Mouse (Mus musculus): ENCODE measurements around the gene Mosmo. TPM values are rescaled to one million over a fixed set of nuclear protein-coding genes. Genes with fewer than 3 reads are reported as not detected.
"Not testable (repeated sequence)": the region's sequence is repeated elsewhere in the genome, so short reads cannot be mapped to it uniquely, and the experiment has no call there.

Mosmo gene
- polyA plus RNA-seq, 2 experiments from 2014 or later, result 5.8 to 7.8 TPM

DNA sequence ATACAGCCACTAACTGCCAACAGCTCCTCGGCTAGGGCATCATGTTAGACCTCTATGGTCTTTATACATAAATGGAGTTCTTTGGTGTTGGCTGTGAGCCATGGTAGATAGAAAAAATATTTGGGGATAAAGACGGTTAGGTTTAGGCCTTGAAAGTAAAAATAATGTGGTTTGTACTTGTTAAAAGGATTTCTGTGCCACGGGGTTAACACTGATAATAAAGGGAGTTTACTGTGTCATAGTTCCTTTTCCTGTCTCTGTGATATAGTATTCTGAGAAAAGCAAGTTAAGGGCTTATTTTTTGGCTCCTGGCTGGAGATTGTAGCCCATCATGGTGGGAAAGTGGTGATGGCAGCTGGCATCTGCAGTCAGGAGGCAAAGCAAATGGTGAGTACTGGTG is 26.5 kb downstream of the Mosmo start:
- ATAC-seq, result no peak

DNA sequence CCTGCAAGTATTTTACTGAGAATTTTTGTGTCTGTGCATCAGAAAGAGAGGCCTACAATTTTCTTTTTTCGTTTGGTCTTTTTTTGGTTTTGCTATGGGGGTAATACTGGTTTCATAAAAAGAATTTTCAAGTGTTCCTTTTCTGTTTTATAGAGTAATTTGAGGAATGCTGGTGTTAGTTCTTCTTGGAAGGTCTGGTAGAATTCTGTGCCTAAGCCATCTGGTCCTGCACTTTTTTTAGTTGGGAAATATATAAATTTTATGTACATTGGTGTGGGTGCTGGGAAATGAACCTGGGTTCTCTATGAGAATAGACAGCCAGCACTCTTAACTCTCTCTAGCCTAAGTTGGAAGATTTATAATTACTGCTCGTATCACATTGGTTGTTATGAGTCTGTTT is 34.7 kb downstream of the Mosmo start:
- no peak for ATAC-seq

DNA sequence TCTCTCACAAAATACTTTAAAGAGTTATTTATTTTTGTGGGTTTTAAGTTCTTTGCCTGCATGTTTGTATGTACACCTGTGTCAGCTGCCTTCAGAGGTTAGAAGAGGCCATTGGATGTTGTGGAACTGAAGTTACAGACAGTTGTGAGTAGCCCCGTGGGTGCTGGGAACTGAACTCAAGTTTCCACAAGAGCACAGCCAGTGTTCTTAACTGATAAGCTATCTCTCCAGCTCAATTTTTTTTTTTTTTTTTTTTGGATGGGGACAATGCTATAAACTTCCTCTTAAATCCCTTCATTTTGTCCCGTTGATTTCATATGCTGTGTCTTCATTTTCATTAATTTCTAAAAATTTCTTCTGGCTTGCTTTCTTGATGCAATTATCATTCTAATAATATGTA is 35.8 kb downstream of the Mosmo start:
- no peak for ATAC-seq

DNA sequence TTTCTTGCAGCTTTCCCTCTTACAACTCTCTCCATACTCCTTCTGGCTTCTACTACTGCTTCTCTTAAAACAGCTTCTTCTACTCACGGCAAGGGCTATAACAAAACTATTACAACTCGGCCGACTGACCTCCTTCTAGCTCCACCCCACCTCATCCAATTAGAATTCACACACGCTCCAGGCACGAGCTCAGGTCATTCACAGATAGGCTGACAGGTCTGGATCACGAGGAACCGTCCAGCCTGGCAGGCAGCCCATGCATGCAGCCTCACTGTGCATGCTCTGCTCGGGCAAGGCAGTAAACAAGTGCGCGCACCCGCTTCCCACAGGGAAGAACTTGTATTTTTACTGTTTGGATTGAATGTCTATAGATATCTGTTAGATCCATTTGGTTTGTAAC is 36.5 kb downstream of the Mosmo start:
- not testable (repeated sequence) for ATAC-seq

DNA sequence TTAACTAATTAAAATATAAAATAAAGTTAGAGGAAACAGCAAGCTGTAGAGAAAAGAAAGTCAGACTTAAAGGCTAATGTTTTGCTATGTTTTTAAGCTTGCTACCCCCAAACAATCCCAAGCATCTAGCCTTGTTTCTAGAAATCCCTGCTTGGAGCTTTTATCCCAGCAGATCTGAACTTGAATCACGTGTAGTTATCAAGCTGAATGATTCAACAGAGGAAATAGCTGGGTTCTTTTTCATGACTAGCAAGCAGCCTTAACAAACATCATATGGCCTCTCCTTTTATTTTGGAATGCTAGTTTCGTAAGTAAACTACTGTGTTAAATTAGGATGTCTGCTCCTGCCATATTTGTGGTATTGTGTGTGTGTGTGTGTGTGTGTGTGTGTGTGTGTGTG is 39.8 kb downstream of the Mosmo start:
- ATAC-seq, result no peak

DNA sequence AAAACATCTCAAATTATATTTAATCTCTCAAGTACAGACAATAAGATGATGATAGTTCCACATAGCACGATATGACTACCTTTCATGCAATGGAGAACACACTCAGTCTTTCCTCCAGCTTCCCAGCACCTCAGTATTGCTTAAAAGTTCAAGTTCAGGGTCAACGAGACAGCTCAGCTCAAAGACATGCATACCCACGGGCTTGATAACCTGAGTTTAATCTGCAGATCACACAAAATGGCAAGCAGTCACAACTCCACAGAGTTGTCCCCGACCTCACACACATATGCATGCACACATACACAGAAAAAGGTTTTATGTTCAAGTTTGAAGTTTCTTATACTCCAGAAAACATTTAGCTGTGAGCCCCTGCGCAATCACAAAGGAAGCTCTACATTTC is 43.6 kb downstream of the Mosmo start:
- no peak for ATAC-seq

DNA sequence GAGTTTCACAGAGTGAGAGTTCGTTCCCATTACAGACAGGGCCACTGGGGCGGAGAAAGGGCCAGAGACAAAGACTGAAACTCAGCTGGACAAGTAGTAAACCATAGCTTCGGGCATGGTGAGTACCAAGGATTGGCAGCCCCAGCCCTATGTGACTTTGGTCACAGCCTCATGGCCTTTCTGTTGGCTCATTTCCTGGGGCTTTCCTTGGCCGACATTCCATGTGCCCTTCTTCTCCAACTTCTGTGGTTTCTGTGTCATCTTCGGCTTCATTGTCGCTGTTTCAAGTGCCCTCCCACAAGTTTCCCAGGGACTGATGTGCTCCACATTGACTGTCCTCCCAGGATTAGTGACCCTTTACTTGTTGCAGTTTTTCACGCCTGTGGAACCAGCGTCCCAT is 44.0 kb downstream of the Mosmo start:
- no peak for ATAC-seq

DNA sequence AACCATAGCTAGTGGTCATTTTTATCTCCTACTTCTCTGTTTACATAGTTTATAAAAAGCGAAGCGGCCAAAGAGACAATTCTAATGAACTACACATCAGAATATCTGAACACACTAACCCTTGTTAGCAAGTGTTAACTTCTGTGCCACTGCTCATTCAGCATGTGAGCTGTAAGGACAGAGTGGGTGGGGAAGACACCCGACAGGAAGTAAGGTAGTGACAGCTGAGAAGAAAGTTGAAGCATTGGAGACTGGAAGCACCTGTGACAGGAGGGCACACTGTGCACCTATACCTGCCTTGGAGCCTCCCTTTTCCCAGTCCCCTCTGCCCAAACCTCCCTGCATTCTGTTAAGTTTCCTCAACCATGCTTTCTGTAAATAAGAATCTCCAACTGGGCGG is 44.6 kb downstream of the Mosmo start:
- peak; percentile 57 for ATAC-seq

DNA sequence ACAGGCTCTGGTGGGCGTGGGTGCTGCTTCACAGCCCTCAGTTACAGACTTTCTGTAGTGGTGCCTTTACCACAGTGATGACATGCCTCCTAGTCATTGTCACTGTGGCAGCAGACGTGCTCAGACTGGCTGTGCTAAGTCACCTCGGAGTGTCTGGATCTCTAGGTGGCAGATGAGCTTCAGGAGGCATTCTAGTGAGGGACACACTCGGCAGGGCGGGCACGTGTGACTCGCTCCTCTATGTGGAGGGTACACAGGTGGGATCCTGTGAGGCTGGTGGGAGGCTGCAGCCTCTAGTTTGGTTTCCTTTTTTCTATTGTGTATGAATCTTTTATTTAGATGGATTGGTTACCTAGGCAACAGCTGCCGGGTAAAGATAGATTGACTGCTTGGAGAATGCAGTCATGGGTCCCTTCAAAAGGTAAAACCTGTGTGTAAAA is 45.4 kb downstream of the Mosmo start:
- no peak for ATAC-seq

DNA sequence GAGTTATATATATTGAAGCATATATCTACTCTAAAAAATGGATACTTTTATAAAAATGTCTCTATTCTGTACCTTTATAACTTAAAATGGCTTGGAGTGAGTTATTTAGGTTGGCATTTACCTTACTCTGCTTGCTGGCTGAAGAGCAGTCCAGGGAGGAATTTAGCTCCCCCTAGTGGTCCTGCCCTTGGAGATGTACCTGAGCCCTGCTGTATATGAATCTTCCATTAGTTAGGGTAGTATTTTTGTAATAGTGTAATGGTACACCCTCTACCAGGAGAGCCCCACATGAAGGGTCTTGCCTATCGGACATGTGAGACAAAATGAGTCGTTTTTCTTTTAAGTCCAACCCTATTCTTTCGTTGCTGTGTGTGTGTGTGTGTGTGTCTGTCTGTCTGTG is 50.2 kb downstream of the Mosmo start:
- ATAC-seq, result peak; percentile 68

DNA sequence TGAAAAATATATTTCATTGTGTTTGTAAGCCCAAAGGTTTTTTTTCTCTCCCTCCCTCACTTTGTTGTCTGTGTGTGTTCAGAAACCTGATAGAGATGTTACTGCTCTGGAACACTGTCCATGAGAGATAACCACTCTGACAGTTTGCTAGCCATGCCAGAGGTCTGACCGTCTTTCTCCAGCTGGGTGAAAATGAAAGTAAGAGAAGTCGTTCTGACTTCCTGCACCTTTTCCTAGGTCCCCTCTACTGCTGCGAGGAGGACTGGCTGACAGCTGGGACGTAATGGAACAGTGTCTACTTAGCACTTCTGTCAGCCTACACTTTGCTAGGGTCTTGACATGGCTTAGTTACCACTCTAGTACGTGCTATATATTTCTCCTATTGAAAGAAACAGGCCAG is 52.2 kb downstream of the Mosmo start:
- ATAC-seq, result peak; percentile 45

DNA sequence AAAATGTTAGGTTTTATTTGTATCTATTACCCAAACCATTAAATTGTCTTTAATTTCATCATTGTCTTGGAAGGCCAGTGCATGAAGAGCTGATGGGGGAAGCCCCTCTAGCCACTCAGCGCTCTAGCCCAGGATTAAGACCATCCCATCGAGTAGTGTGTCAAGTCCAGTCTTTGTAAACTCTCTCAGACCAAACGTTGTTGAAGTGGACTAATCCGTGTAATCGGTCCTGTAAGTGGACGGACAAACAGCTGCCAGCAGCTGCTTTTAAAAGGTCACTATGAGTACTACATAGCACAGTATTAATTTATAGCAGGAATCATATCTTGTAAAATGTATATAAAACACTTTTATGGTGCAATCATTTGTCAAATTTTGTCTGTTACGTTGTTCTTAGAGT is 55.5 kb downstream of the Mosmo start:
- no peak for ATAC-seq

DNA sequence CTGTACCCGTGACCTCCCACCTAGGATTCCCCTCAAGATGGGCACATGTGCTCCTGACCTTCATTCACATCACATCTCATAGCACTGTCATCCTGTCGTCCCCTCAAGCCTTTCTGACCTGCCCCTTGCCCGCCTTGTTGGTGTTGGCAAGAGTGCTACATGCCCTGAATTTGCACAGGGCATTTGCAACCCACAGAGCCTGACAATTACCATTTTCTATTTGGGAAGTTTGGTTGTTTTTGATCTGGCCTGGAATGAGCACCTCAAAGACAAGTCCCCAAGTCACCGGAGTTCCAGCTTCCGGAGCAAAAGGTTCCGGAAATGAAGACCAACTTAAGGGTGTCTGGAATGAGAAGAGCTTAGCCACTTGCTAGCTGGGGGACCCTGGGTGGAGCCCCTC is 61.6 kb downstream of the Mosmo start, which contains the start of gene Vwa3a:
Vwa3a (plus strand) TSS at position 301 of the 400 bp plus-strand sequence.
- no peak for ATAC-seq

DNA sequence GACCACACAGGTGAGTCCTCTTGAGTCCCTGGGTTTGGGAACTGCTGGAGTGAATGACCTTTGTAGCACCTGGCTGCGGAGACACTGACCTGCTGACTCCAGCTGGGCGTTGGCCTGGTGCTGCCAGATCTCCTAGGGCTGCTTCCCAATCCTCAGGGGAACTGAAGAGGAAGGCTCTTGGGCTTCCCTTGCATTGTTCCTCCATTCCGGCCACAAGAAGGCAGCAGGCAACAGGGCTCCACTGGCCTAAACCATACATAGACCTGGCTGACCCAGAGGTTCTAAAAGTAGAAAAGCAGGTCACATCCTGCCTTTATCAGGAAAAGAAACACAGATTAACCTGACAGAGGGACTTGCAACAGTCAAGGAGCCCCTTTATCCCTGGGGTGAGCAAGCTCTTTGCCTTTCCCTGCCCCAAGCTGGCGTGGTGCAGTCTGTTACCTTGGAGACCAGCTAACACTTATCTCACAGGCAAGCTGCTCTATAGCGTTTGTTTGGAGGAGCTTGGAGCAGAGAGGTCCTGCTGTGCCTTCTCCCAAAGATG is 62.2 kb downstream of the Mosmo start:
- no peak for ATAC-seq

DNA sequence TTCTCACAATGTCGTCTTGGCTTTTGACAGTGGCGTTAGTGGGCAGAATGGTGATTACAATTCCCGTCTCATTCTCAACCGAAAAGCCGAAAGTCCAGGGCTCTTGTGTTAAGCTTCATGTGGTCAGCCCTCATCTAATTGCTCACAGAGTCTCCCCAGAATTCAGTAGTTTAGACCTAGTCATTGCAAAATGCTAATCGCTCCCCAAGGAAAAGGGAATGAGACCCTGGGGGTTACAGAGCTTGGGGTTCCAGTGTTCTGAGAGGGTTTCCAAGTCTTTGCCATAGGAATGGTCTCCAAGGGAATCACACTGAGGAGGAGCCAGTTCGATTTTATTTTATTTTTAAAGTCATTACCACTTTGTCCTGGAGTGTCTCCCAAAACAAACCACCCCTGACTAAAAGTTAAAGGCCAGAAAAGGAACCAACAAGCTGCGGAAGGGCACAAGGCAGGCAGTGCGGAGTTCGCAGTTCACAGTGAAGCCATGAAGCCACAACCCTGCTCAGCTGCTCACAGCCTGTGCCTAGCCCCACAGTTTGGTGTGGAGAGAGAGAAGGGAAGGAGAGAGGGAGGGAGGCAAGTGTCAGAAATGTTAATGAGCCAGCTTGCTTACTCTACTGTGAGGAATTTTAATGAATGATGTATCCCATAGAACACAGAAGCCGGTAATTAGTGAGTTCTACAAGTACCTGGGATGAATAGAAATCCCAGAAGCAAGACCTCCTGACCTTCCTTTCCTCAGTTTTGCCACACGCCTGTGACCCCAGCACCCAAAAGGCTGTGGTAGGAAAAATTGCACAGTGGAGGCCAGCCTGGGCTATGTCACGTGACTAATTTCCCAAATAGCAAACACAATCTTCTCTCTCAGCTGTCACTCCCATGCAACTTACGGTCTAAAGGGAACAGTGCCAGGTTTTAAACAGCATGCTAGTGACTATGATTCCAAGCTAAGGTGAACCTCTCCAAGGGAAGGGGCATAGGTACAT is 66.2 kb downstream of the Mosmo start:
- ATAC-seq, result no peak

DNA sequence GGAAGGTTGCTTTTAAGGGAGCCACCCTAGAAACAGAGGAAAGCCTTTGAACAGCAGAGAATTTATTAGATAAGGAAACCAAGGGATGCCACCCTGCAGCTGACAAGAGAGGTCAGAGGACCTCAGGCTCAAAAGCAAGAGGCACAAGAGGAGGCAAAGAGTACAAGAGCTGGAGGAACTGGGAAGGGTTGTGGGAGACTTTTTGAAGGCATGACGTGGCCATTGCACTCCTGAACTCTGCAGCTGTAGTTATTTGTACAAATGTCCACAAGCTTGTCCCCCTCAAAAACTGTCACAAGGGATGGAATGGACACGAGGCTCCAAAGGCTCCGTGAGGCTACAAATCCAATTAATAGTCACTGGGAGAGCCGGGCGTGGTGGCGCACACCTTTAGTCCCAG is 67.2 kb downstream of the Mosmo start:
- ATAC-seq, result no peak

DNA sequence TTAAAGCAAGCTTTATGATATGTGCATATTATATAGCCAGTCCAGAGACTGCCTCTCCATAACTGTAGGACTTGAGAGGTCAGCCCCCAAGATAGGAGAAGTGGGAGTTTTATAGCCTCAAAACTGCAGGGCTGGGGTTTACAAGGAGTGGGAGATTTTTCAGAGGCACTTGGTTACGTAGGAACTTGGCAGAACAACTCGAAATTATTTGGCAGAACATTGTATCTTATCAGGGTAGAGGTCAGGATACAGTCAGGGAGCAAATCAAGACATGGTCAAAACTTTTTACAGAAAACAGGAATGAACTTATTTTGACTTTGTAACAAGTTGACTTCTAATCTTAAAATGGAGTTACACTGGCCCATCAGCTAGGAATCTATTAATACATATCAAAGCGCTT is 68.6 kb downstream of the Mosmo start:
- no peak for ATAC-seq

DNA sequence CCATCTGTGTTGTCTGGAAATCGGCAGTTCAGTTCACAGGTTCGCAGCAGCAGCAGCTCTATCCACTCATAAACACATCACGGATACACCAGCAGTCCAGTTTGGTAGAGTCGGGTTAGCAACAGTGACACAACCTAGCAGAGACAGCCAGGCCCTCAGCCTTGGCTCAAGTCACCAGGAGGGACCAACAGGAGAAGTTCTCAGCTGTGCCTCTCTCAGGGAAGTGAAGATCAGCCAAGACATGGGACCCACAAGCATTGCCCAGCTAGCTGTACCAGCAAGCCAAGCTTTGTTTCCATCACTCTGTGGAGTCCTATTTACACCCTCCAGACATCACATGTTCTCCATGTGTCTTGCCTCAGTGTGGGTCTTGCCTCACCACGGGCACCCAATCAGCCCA is 69.4 kb downstream of the Mosmo start:
- no peak for ATAC-seq

DNA sequence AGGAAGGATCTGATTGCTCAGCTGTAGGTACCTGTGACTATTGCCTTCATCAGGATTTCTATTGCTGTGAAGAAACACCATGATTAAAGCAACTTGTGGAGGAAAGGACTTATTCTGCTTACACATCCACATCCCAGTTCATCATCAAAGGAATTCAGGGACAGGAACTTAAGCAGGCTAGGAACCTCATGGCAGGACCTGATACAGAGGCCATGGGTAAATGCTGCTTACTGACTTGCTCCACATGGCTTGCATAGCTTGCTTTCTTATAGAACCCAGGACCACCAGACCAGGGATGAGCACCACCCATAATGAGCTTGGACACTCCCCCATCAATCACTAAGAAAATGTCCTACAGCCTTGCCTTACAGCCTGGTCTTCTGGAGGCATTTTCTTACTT is 71.1 kb downstream of the Mosmo start:
- ATAC-seq, result no peak

DNA sequence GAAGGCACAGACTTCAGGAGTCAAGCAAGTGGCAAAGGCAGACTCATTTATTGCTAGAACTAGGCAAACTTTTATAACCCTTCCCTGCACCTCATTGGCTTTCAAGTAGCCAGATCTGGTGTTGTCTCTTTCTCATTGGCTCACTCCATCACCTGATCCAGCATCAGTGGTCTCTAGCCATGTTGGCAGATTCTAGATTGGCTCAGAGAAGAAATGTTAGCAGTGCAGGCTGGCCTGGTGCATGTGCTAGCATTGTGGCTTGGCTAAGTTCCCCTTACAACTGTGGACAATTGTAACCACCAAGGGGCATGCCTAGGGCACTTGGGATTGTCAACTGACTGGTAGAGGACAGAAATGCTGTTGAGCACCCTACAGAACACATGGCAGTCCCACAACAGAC is 73.9 kb downstream of the Mosmo start:
- no peak for ATAC-seq

DNA sequence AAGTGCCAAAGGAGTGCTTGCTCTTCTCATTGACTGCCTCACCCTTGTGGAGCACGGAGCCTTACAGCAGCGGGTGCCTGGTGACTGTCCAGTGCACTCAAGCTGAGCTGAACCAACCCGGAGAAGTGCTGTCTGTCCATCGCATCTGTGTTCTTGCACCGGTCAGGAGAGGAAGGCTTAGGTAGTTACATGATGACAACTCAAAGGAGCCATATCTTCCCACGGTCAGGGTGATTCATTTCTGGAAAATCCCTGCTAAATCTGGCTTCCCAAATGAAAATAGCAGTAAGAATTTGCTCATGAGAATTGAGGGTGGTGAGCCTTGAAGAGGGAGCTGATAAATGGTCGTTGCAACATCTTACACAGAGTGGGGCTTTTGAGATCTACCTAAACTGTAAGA is 74.5 kb downstream of the Mosmo start:
- ATAC-seq, result no peak

DNA sequence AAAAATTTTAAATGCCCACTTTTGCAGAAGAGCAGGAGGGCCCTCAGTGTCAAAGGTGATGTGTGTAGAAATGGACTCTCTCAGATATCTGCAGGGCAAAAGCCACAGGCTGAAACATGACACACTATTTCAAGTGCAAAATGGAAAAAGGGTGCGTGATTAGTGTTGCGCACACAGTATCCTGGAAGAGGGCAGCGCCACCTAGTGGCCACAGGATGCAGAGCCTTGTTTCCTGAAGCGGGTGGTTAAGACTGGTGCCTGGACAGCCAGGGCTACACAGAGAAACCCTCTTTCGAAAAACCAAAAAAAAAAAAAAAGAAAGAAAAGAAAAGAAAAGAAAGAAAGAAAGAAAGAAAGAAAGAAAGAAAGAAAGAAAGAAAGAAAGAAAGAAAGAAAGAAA is 77.3 kb downstream of the Mosmo start:
- peak; percentile 91 for ATAC-seq

DNA sequence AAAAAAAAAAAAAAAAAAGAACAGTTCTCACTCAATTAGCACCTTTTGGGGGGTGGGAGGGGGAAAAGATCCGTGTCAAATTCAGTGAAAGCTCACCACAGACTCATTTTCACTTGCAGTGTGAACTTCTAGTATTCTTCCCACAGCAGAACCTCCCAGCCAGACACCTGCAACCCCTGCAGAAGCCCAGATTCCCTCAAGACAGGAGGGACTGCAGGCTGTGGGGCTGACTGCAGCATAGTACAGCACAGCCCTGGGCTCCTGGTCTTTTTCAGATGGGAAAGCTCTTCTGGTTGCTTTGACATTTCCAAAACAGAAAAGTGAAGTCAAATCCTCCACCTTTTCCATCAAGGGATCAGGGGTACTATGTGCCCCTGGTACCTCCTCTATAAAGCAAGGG is 90.0 kb downstream of the Mosmo start:
- no peak for ATAC-seq

DNA sequence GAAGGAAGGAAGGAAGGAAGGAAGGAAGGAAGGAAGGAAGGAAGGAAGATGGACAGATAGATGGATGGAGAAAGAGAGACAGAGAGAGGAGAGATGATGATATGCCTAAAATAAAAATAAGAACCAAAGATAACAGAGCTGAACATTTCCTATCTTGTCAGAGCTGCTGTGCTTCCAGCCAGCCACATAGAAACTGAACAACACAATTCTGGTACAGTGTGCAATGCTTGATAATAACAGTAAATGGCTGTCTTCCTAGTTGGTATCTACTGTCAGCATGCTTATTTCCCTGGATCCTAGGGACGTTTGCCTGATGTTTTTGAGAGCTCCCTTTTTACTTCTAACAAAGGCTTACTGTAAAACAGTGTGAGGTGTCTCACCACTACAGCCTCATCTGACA is 94.0 kb downstream of the Mosmo start:
- ATAC-seq, result no peak
